In genomic region chr17:49150971-49151422, GRCm38 (mm10) we compare ENCODE assay signal across 9 mouse cellular contexts.
DNase-seq lines count a peak whose midpoint lies in the region; ATAC-seq lines count a peak whose summit lies in the region.
"Had no signal": no experiment of that assay in that cellular context is flagged by ENCODE, and none has a peak within 500 bp of the region (broad histone marks: within the 10 kb centered on the region; RNA-seq: fewer than 3 reads in every experiment).

No protein-coding gene starts in this region.

- ATAC-seq in neural tube, embryonic 15.5 days (ENCODE audit: low FRiP score), result no peak

- no peaks in the 10 kb centered on the region for H3K4me1 ChIP-seq in neural tube, embryonic 15.5 days

- no peak overlapping the region for H3K4me2 ChIP-seq in neural tube, embryonic 15.5 days
- H3K4me2 ChIP-seq: stomach, embryonic 15.5 days had no signal

- WGBS in neural tube, embryonic 15.5 days, result 70% methylated on average over 3 of the region's 3 CpGs

- H3K27me3 ChIP-seq in neural tube, embryonic 15.5 days (replicated peaks), result no peaks in the 10 kb centered on the region
- H3K27me3 ChIP-seq: stomach, embryonic 15.5 days had no signal

- DNase-seq in adrenal gland, postnatal 10 days, result peak; percentile 24
- no peak for DNase-seq in adrenal gland, adult 8-10 months
- peak; percentile 48 to 50 for DNase-seq in right cerebral cortex, adult 2 months (ENCODE audit: low spot score in 2 of 2)
- no peak for DNase-seq in right cerebral cortex, postnatal 14 days
- DNase-seq in kidney, postnatal 25 days, result peak; percentile 21 to 42
- peak; percentile 28 to 60 for DNase-seq in urinary bladder, postnatal 4 days (ENCODE audit: low spot score in 2 of 2)
- no peak for DNase-seq in spleen, postnatal 36 days (ENCODE audit: low spot score in 2 of 2)

- no peak overlapping the region for H3K9ac ChIP-seq in neural tube, embryonic 15.5 days (replicated peaks)
- H3K9ac ChIP-seq: stomach, embryonic 15.5 days had no signal

- no peaks in the 10 kb centered on the region for H3K9me3 ChIP-seq in neural tube, embryonic 15.5 days (replicated peaks)
- H3K9me3 ChIP-seq: stomach, embryonic 15.5 days had no signal

- no peaks in the 10 kb centered on the region for H3K36me3 ChIP-seq in neural tube, embryonic 15.5 days
- H3K36me3 ChIP-seq: stomach, embryonic 15.5 days had no signal

- no peak overlapping the region for H3K4me3 ChIP-seq in neural tube, embryonic 15.5 days (replicated peaks)
- H3K4me3 ChIP-seq: stomach, embryonic 15.5 days had no signal

- H3K27ac ChIP-seq in neural tube, embryonic 15.5 days (replicated peaks), result no peak overlapping the region
- H3K27ac ChIP-seq: stomach, embryonic 15.5 days had no signal

Comparison
In these comparisons a context has a peak if more than half of its experiments do, and no peak if none do; other contexts are left out.
1. DNase-seq: peak in adrenal gland, postnatal 10 days (single experiment), right cerebral cortex, adult 2 months (2 of 2), kidney, postnatal 25 days (2 of 2) and urinary bladder, postnatal 4 days (2 of 2); none in adrenal gland, adult 8-10 months (single experiment), right cerebral cortex, postnatal 14 days (single experiment) and spleen, postnatal 36 days (0 of 2).